Mouse (Mus musculus) c-Kit-positive CD71-negative TER-119-negative erythroid progenitor cells, embryonic 14.5 days (primary cell): Measurements from ENCODE around the gene Gpcpd1.
"Not testable (repeated sequence)": the region's sequence is repeated elsewhere in the genome, so short reads cannot be mapped to it uniquely, and the experiment has no call there.

ENCODE experiments used
- DNase-seq: peaks from one replicate; pipeline ENCODE4 v3.0.0-alpha.2; 2013; ENCODE audit warnings: low read depth

The Gpcpd1 gene

GRCm38 (mm10) chr2:132587240-132587779 is at the start of gene Gpcpd1:
Gene Gpcpd1 (minus strand): TSS chr2:132587729.
- no peak for DNase-seq

- DNase-seq = no peak
These were observed 49.0 kb upstream of the Gpcpd1 start for GRCm38 (mm10) chr2:132636534-132636933.

- no peak for DNase-seq
These were observed 41.1 kb upstream of the Gpcpd1 start for GRCm38 (mm10) chr2:132628626-132629025.

GRCm38 (mm10) chr2:132623092-132623491 is 35.6 kb upstream of the Gpcpd1 start:
- no peak for DNase-seq

GRCm38 (mm10) chr2:132617693-132618092 is 30.2 kb upstream of the Gpcpd1 start:
- no peak for DNase-seq

- no peak for DNase-seq
These were observed 26.2 kb upstream of the Gpcpd1 start for GRCm38 (mm10) chr2:132613581-132614188.

- no peak for DNase-seq
These were observed 24.2 kb upstream of the Gpcpd1 start for GRCm38 (mm10) chr2:132611551-132612233.

GRCm38 (mm10) chr2:132607141-132608093 is 19.9 kb upstream of the Gpcpd1 start:
- no peak for DNase-seq

GRCm38 (mm10) chr2:132605795-132606563 is 18.4 kb upstream of the Gpcpd1 start:
- DNase-seq = no peak

GRCm38 (mm10) chr2:132604922-132605321 is 17.4 kb upstream of the Gpcpd1 start:
- DNase-seq = no peak

- no peak for DNase-seq
These were observed 16.2 kb upstream of the Gpcpd1 start for GRCm38 (mm10) chr2:132603706-132604105.

- no peak for DNase-seq
These were observed 14.2 kb upstream of the Gpcpd1 start for GRCm38 (mm10) chr2:132601777-132602176.

GRCm38 (mm10) chr2:132600081-132600480 is 12.6 kb upstream of the Gpcpd1 start:
- DNase-seq = no peak

- DNase-seq = no peak
These were observed 11.6 kb upstream of the Gpcpd1 start for GRCm38 (mm10) chr2:132599127-132599526.

GRCm38 (mm10) chr2:132597866-132598480 is 10.4 kb upstream of the Gpcpd1 start:
- no peak for DNase-seq

- DNase-seq = no peak
These were observed 9.7 kb upstream of the Gpcpd1 start for GRCm38 (mm10) chr2:132597226-132597625.

GRCm38 (mm10) chr2:132595601-132596235 is 8.2 kb upstream of the Gpcpd1 start:
- DNase-seq = no peak

GRCm38 (mm10) chr2:132592126-132592525 is 4.6 kb upstream of the Gpcpd1 start:
- DNase-seq = no peak

GRCm38 (mm10) chr2:132591579-132591978 is 4.0 kb upstream of the Gpcpd1 start:
- DNase-seq = not testable (repeated sequence)

GRCm38 (mm10) chr2:132589906-132590538 is 2.5 kb upstream of the Gpcpd1 start:
- DNase-seq = no peak
